Mouse (Mus musculus) hindbrain, embryonic 13.5 days (tissue): ENCODE measurements around the gene Sephs2. TPM values are rescaled to one million over a fixed set of nuclear protein-coding genes. Genes with fewer than 3 reads are reported as not detected.

Experiments used
- ATAC-seq: fragments of 200-750 bp; cut with Nextera tagmentation; 2 replicates; pipeline ENCODE4 v1.8.0; 2017; ENCODE audit warnings: moderate TSS enrichment; ENCODE audit not compliant: low FRiP score
- H3K27ac ChIP-seq: fragments of 300-500 bp; sonication (generic); 2 replicates; pipeline ENCODE4 v1.5.1; 2015; ENCODE audit warnings: inconsistent platforms, mild to moderate bottlenecking, moderate library complexity
- H3K27me3 ChIP-seq: fragments of 300-500 bp; sonication (generic); 2 replicates; pipeline ENCODE4 v1.6.1; 2015; ENCODE audit warnings: mild to moderate bottlenecking, inconsistent platforms
- H3K36me3 ChIP-seq: fragments of 300-500 bp; sonication (generic); 2 replicates; pipeline ENCODE4 v1.6.1; 2015; ENCODE audit warnings: mild to moderate bottlenecking, inconsistent platforms
- H3K4me1 ChIP-seq: fragments of 300-500 bp; sonication (generic); replicated peaks from 2 replicates; pipeline ENCODE4 v1.6.1; 2015; ENCODE audit warnings: inconsistent platforms
- H3K4me2 ChIP-seq: fragments of 300-500 bp; sonication (generic); 2 replicates; pipeline ENCODE4 v1.6.1; 2015; ENCODE audit warnings: inconsistent platforms, mild to moderate bottlenecking, moderate library complexity
- H3K4me3 ChIP-seq: fragments of 300-500 bp; sonication (generic); 2 replicates; pipeline ENCODE4 v1.5.1; 2015; ENCODE audit warnings: mild to moderate bottlenecking, inconsistent platforms
- H3K9ac ChIP-seq: fragments of 300-500 bp; sonication (generic); 2 replicates; pipeline ENCODE4 v1.6.1; 2015; ENCODE audit warnings: mild to moderate bottlenecking, inconsistent platforms
- H3K9me3 ChIP-seq: fragments of 300-500 bp; sonication (generic); 2 replicates; pipeline ENCODE4 v1.6.1; 2016; ENCODE audit warnings: inconsistent platforms
- WGBS: fragments of 180-500 bp; shearing (Covaris S2); methylation state at CpG from one replicate; pipeline ENCODE4 v1.1.7; 2015; 5-methylcytosine and 5-hydroxymethylcytosine counted together
- polyA plus RNA-seq: library from polyadenylated mRNA; unstranded; fragments of >200 nt; fragmentation: Nextera tagmentation; extraction: Ambion mirVana; gene quantifications from 2 replicates; pipeline ENCODE4 v1.2.1, GENCODE M21; 2015

Gene Sephs2
- polyA plus RNA-seq, 1 experiment from 2014 or later, result 59.7 TPM

GRCm38 (mm10) chr7:127287940-127288339, 14.1 kb upstream of the Sephs2 start:
- Histone ChIP-seq H3K4me3 (no peak overlapping the region), H3K27ac (no peak overlapping the region), H3K9ac (no peak overlapping the region), H3K27me3 (no peaks in the 10 kb centered on the region), H3K4me2 (no peak overlapping the region), H3K4me1 (no peaks in the 10 kb centered on the region), H3K9me3 (peaks cover 16% of the 10 kb centered on the region), H3K36me3 (no peaks in the 10 kb centered on the region)
- 78% methylated on average over 1 of the region's 1 CpGs for whole genome bisulfite sequencing
- no peak for ATAC-seq

GRCm38 (mm10) chr7:127285154-127285553, 11.3 kb upstream of the Sephs2 start:
- H3K9me3 ChIP-seq, result peaks cover 16% of the 10 kb centered on the region
- no peak overlapping the region for H3K4me2 ChIP-seq
- H3K36me3 ChIP-seq, result no peaks in the 10 kb centered on the region
- H3K4me1 ChIP-seq, result no peaks in the 10 kb centered on the region
- no peak for ATAC-seq
- whole genome bisulfite sequencing, result 87% methylated on average over 5 of the region's 10 CpGs
- H3K4me3 ChIP-seq, result no peak overlapping the region
- no peak overlapping the region for H3K9ac ChIP-seq
- no peaks in the 10 kb centered on the region for H3K27me3 ChIP-seq
- no peak overlapping the region for H3K27ac ChIP-seq

GRCm38 (mm10) chr7:127282190-127282589, 8.3 kb upstream of the Sephs2 start:
- no peak overlapping the region for H3K27ac ChIP-seq
- no peaks in the 10 kb centered on the region for H3K4me1 ChIP-seq
- H3K4me2 ChIP-seq, result no peak overlapping the region
- H3K36me3 ChIP-seq, result no peaks in the 10 kb centered on the region
- H3K9ac ChIP-seq, result no peak overlapping the region
- 95% methylated on average over 2 of the region's 2 CpGs for WGBS
- H3K27me3 ChIP-seq, result no peaks in the 10 kb centered on the region
- H3K4me3 ChIP-seq, result no peak overlapping the region
- H3K9me3 ChIP-seq, result peaks cover 6% of the 10 kb centered on the region; the same call in 1 of the 2 replicates
- no peak for ATAC-seq

- Histone ChIP-seq H3K4me3 (no peak overlapping the region), H3K27me3 (no peaks in the 10 kb centered on the region), H3K27ac (no peak overlapping the region), H3K9ac (no peak overlapping the region), H3K4me2 (no peak overlapping the region), H3K9me3 (no peaks in the 10 kb centered on the region), H3K4me1 (no peaks in the 10 kb centered on the region), H3K36me3 (no peaks in the 10 kb centered on the region)
- ATAC-seq, result no peak
- 77% methylated on average over 4 of the region's 4 CpGs for WGBS
Measured at GRCm38 (mm10) chr7:127281114-127281513, 7.3 kb upstream of the Sephs2 start.

- Histone ChIP-seq H3K36me3 (no peaks in the 10 kb centered on the region), H3K27ac (no peak overlapping the region), H3K4me3 (no peak overlapping the region), H3K4me1 (no peaks in the 10 kb centered on the region), H3K9me3 (no peaks in the 10 kb centered on the region), H3K9ac (no peak overlapping the region), H3K4me2 (no peak overlapping the region), H3K27me3 (no peaks in the 10 kb centered on the region)
- 79% methylated on average over 3 of the region's 3 CpGs for WGBS
- no peak for ATAC-seq
Measured at GRCm38 (mm10) chr7:127280092-127280491, 6.2 kb upstream of the Sephs2 start.

GRCm38 (mm10) chr7:127278311-127278710, 4.5 kb upstream of the Sephs2 start:
- Histone ChIP-seq H3K27ac (no peak overlapping the region), H3K9ac (no peak overlapping the region), H3K4me2 (no peak overlapping the region), H3K4me3 (no peak overlapping the region), H3K27me3 (no peaks in the 10 kb centered on the region), H3K9me3 (no peaks in the 10 kb centered on the region), H3K36me3 (no peaks in the 10 kb centered on the region), H3K4me1 (peaks cover 1% of the 10 kb centered on the region)
- WGBS, result 19% methylated on average over 8 of the region's 8 CpGs
- ATAC-seq, result no peak

- no peak for ATAC-seq
- no peak overlapping the region for H3K9ac ChIP-seq
- 68% methylated on average over 5 of the region's 5 CpGs for WGBS
- H3K36me3 ChIP-seq, result peaks cover under 1% of the 10 kb centered on the region; the same call in 1 of the 2 replicates
- no peaks in the 10 kb centered on the region for H3K9me3 ChIP-seq
- no peaks in the 10 kb centered on the region for H3K27me3 ChIP-seq
- H3K4me1 ChIP-seq, result peaks cover 17% of the 10 kb centered on the region
- H3K4me3 ChIP-seq, result no peak overlapping the region
- no peak overlapping the region for H3K27ac ChIP-seq
- no peak overlapping the region for H3K4me2 ChIP-seq
Measured at GRCm38 (mm10) chr7:127276519-127276961, 2.7 kb upstream of the Sephs2 start.

GRCm38 (mm10) chr7:127273118-127273923, 534 bp downstream of the Sephs2 start:
- ATAC-seq, result peak; percentile 84
- WGBS, result 16% methylated on average over 50 of the region's 50 CpGs
- H3K36me3 ChIP-seq, result peaks cover 29% of the 10 kb centered on the region
- H3K27ac ChIP-seq, result peak overlapping the region; percentile 92
- H3K9ac ChIP-seq, result peak overlapping the region; percentile 97
- H3K27me3 ChIP-seq, result no peaks in the 10 kb centered on the region
- H3K4me2 ChIP-seq, result peak overlapping the region; percentile 93
- peak overlapping the region; percentile 91 for H3K4me3 ChIP-seq
- 0 out of 2 replicates have a peak, but pooled peaks cover 2% of the 10 kb centered on the region for H3K9me3 ChIP-seq
- H3K4me1 ChIP-seq, result peaks cover 27% of the 10 kb centered on the region

- peaks cover 27% of the 10 kb centered on the region for H3K4me1 ChIP-seq
- H3K27me3 ChIP-seq, result no peaks in the 10 kb centered on the region
- peak overlapping the region; percentile 91 for H3K4me3 ChIP-seq
- H3K4me2 ChIP-seq, result peak overlapping the region; percentile 93
- 0 out of 2 replicates have a peak, but pooled peaks cover 6% of the 10 kb centered on the region for H3K9me3 ChIP-seq
- ATAC-seq, result no peak
- H3K36me3 ChIP-seq, result peaks cover 32% of the 10 kb centered on the region
- 90% methylated on average over 15 of the region's 15 CpGs for WGBS
- 0 out of 2 replicates have a peak overlapping the region, but pooled peaks have one; percentile 92 for H3K27ac ChIP-seq
- peak overlapping the region; percentile 97; the same call in 1 of the 2 replicates for H3K9ac ChIP-seq
Measured at GRCm38 (mm10) chr7:127272566-127272965, 1.3 kb downstream of the Sephs2 start.

GRCm38 (mm10) chr7:127271093-127271492, 2.8 kb downstream of the Sephs2 start:
- ATAC-seq, result no peak
- Histone ChIP-seq H3K4me2 (no peak overlapping the region), H3K9ac (no peak overlapping the region), H3K9me3 (0 out of 2 replicates have a peak, but pooled peaks cover 6% of the 10 kb centered on the region), H3K4me3 (no peak overlapping the region), H3K4me1 (peaks cover 27% of the 10 kb centered on the region), H3K27ac (no peak overlapping the region), H3K36me3 (peaks cover 32% of the 10 kb centered on the region), H3K27me3 (no peaks in the 10 kb centered on the region)
- 95% methylated on average over 4 of the region's 4 CpGs for WGBS

- 0 out of 2 replicates have a peak, but pooled peaks cover 6% of the 10 kb centered on the region for H3K9me3 ChIP-seq
- H3K9ac ChIP-seq, result no peak overlapping the region
- no peak for ATAC-seq
- no peak overlapping the region for H3K27ac ChIP-seq
- H3K4me2 ChIP-seq, result no peak overlapping the region
- H3K27me3 ChIP-seq, result no peaks in the 10 kb centered on the region
- no peak overlapping the region for H3K4me3 ChIP-seq
- peaks cover 27% of the 10 kb centered on the region for H3K4me1 ChIP-seq
- peaks cover 32% of the 10 kb centered on the region for H3K36me3 ChIP-seq
- 95% methylated on average over 5 of the region's 5 CpGs for WGBS
Measured at GRCm38 (mm10) chr7:127270666-127271065, 3.2 kb downstream of the Sephs2 start.

GRCm38 (mm10) chr7:127270256-127270655, 3.6 kb downstream of the Sephs2 start:
- H3K36me3 ChIP-seq, result peaks cover 32% of the 10 kb centered on the region
- no peak overlapping the region for H3K27ac ChIP-seq
- peaks cover 27% of the 10 kb centered on the region for H3K4me1 ChIP-seq
- H3K9me3 ChIP-seq, result 0 out of 2 replicates have a peak, but pooled peaks cover 6% of the 10 kb centered on the region
- no peak for ATAC-seq
- 97% methylated on average over 2 of the region's 2 CpGs for WGBS
- H3K4me3 ChIP-seq, result no peak overlapping the region
- no peak overlapping the region for H3K4me2 ChIP-seq
- H3K27me3 ChIP-seq, result no peaks in the 10 kb centered on the region
- no peak overlapping the region for H3K9ac ChIP-seq

- Histone ChIP-seq H3K4me1 (peaks cover 18% of the 10 kb centered on the region), H3K4me3 (no peak overlapping the region), H3K9me3 (0 out of 2 replicates have a peak, but pooled peaks cover 5% of the 10 kb centered on the region), H3K36me3 (peaks cover 6% of the 10 kb centered on the region), H3K27ac (no peak overlapping the region), H3K9ac (no peak overlapping the region), H3K4me2 (no peak overlapping the region), H3K27me3 (no peaks in the 10 kb centered on the region)
- 93% methylated on average over 3 of the region's 3 CpGs for WGBS
- ATAC-seq, result no peak
Measured at GRCm38 (mm10) chr7:127263526-127263925, 10.3 kb downstream of the Sephs2 start.
